Mouse (Mus musculus) frontal cortex, postnatal 36 days (tissue): ENCODE measurements around the gene Plcb4.
"Not testable (repeated sequence)": the region's sequence is repeated elsewhere in the genome, so short reads cannot be mapped to it uniquely, and the experiment has no call there.

Experiments
- DNase-seq, 2 experiments: peaks; one replicate each; pipeline ENCODE4 v3.0.0; 2022; ENCODE audit warnings: low spot score in 2 of 2

Gene Plcb4

GRCm38 (mm10) chr2:135954760-135955548 is 296.1 kb downstream of the Plcb4 start:
- no peak for DNase-seq

DNA sequence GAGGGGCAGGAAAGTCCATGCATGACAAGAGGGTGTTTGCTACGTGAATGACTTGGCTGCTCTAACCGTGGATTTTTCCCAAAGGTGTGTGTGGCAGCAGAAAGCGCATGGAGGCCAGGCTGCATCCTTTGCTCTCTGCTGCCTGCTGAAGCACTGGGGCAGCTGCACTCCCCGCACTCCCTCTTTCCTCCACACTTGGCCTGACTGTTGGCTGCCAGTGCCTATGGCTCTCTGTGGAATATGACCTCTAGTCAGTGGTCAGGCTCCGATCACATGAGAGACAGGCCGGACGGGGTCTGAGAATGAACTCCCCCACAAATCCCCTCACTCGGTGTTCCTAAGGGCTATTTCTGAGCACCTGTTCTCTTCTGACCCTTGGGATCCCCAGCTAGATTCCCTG is 297.0 kb downstream of the Plcb4 start:
- DNase-seq = no peak

- DNase-seq = peak; percentile 65 to 77
These were observed 298.9 kb downstream of the Plcb4 start for GRCm38 (mm10) chr2:135957689-135958088.

DNA sequence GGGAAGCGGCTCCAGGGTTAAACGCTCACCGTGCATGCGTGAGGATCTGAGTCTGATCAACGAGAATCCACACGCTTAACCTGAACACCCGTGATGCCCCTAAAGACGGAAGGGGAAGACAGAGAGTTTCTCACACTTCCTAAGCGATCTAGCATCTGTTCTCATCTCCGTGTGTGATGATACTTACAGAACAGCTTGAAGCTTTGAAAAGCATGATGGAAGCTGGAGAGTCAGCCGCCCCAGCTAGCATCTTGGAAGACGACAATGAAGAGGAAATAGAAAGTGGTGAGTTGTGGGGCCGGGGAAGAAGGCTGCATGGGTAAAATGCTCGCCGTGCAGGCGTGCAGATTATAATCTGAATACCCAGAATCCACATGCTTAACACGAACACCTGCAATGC is 299.6 kb downstream of the Plcb4 start:
- peak; percentile 28 to 36 for DNase-seq

- no peak for DNase-seq
These were observed 304.3 kb downstream of the Plcb4 start for GRCm38 (mm10) chr2:135963089-135963488.

DNA sequence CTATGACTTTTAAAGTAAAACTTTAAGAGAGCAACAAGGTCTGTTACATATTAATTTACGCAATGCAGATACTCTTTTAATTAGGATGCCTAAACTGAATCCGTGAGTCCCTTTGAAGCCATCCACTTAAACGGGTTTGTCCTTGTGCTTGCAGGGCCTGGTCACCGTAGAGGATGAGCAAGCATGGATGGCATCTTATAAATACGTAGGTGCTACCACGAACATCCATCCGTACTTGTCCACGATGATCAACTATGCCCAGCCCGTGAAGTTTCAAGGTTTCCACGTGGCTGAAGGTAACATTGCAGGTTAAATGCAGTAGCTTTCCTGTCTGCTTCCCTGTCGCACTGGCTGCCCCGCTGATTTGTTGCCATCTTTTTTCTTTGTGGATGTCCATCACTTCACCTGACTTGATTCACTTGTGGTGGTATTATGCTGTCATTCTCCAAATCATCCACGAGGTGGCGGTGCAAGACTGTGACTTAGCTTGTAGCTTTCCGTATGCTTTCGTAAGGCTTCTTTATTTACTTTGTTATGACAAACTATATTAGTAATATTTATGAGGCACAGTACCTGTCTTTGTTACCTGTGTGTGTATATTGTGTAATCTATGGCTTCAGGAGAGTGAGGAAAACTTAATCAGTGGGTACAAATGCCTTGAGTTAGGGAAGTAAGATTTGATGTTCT is 308.2 kb downstream of the Plcb4 start:
- peak in 1 of 2 experiments; percentile 33 for DNase-seq

DNA sequence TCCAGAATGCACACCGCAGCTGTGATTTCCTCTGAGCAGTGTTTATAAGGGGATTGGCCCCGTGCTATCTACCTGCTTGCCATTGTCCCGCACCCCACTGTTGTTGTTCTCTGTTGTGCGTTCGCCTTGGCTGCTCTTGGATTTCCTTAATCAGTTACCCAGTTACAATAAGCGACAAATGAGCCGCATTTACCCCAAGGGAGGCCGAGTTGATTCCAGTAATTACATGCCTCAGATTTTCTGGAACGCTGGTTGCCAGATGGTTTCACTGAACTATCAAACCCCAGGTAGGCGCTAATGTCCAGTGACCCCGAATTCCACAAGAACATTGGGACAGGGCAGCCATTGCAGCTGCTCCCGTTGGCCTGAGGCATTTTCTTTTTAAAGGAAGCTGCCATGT is 309.3 kb downstream of the Plcb4 start:
- DNase-seq = no peak

DNA sequence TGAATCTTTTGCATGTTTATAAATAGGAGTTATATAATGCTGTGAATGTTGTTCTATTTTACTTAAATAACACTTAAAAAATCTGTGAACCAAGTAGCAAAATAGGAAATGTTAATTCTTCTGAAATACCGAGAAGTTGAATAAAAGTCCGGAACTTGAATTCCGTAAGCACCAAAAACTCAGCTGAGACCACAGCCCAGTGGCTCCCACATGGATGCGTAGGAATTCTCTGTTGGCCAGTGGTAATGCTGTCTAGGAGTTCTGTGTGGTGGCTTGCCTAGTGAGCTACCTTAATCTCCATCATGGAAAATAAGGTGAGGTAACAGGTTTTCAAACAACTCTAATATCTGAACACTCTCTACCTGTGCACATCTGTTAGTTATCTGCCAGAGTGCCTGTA is 312.1 kb downstream of the Plcb4 start:
- DNase-seq = peak; percentile 29 to 44

DNA sequence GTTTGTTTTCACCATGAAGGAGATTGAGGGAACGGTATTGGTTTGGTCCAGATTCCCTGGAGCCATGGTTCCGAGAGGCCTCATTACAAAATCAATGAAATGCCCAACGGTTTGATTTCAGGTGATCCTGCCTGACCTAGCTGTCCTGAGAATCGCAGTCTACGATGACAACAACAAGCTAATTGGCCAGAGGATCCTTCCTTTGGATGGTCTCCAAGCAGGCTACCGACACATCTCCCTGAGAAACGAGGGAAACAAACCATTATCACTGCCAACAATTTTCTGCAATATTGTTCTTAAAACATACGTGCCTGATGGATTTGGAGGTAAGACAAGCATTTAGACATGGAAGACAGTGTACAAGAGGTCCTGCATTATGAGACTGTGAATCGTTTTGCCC is 317.2 kb downstream of the Plcb4 start:
- no peak for DNase-seq

DNA sequence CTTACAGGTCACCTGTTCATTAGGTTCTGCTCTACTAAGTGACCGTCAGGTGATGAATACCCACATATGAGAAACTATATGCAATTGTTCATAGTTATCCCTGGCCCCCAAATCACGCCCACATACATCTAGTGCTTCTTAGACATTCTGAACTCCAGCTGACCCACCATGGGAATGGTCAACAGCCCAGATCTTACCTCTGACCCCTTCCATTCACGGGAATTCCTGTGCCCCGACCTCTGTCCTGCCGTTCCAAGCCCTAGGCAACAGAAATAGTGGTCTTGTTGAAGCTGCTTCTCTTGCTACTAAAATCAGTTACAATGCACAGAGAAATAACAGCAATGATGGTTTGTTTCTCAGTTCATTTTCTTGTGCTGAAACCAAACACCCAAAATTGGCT is 320.0 kb downstream of the Plcb4 start:
- DNase-seq = no peak

- DNase-seq = no peak
These were observed 321.6 kb downstream of the Plcb4 start for GRCm38 (mm10) chr2:135980428-135980827.

DNA sequence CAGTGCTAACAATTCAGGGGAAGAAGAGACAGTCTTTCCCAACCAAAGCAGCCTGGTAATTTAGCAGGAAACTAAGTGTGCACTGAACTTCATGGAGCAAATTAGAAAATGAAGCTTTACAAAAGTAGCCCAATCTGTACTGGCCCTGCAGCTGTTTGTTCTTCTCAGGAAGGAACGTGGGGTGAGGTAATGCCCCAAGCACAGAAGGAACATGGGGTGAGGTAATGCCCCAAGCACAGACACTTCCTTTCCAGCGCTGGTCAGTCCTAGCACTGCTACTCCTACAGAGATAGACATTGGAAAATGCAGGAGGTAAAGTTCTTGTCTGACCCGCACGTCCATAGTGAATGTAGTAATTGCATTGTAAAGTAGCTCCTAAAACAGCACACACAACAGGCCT is 325.2 kb downstream of the Plcb4 start:
- DNase-seq = no peak

- DNase-seq = no peak
These were observed 326.9 kb downstream of the Plcb4 start for GRCm38 (mm10) chr2:135985536-135986265.

- DNase-seq = not testable (repeated sequence)
These were observed 329.7 kb downstream of the Plcb4 start for GRCm38 (mm10) chr2:135988475-135988874.

DNA sequence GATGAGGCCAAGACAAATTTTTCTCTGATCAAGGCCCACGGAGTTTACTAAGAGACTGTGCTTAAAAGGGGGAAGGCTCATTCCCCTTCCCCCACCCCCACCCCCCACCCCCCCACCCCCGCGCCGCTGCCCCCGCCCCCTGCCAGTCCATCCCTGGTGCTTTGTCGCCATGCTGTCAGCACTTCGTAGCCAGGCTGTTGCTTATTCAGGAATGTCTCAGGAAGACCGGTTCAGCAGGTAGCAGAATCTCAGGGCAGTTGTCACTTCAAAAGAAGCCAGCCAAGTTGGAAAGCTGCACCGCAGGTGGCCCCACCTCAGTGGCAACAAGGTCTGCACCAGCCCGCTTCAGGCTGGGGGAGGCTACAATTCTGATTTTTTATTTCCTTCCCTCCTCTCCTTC is 331.9 kb downstream of the Plcb4 start:
- not testable (repeated sequence) for DNase-seq

GRCm38 (mm10) chr2:135993314-135993713 is 334.5 kb downstream of the Plcb4 start:
- DNase-seq = no peak

GRCm38 (mm10) chr2:135995196-135995595 is 336.4 kb downstream of the Plcb4 start:
- no peak for DNase-seq

DNA sequence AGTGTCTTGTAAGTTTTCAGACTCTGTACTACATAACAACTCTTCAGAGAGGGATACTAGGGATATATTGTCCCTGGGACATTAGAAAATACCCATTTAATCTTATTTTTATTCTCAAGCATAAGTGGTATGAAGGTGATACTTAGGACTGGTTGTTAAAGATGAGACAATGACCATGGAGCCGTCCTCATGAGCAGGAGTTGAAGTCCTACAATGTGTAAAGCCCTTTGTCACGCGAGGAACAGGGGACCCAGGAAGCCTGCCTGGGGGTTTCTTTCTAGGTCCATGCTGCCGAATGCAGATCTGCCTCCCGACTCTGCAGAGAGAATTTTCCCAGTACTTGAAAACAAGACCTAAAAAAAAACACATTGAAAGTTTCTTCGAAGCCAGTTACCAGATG is 338.1 kb downstream of the Plcb4 start:
- DNase-seq = no peak

GRCm38 (mm10) chr2:135997361-135998150 is 338.7 kb downstream of the Plcb4 start:
- no peak for DNase-seq

DNA sequence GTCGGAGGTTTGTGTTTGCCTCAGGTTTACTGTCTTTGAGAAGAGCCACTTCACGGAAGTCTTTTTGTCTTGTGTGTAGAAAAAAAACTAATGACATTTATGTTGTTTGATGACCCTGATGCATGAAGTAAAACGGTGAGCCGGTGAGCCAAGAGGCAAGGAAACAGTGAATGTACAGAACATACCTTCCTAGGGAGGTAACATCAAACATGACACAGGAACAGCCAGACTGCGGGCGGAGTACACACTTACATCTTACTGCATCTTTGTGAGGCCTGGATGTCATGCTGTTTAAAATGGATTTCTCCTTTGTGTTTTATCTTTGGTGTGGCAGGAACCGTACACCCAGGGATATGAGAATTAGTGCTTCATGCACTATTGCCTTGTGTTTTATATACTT is 340.1 kb downstream of the Plcb4 start:
- DNase-seq = no peak

DNA sequence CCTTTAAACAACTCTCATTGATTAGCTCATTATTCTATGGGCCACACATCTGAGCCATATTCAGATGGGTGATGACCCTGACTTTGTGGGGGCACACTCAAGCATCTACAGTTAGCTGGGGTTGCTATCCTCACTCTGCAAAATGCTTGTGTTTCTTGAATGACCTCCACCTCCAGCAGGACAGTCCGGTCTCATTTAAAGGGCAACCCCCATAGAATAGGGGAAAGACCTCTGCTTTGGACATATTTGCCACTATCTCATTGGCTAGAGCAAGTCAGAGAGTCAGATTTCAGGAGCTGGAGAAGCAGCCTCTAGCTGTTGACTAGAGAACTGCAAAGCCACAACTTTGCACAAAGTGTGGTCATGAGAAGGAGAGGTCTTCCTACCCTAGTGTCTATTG is 340.6 kb downstream of the Plcb4 start:
- no peak for DNase-seq

DNA sequence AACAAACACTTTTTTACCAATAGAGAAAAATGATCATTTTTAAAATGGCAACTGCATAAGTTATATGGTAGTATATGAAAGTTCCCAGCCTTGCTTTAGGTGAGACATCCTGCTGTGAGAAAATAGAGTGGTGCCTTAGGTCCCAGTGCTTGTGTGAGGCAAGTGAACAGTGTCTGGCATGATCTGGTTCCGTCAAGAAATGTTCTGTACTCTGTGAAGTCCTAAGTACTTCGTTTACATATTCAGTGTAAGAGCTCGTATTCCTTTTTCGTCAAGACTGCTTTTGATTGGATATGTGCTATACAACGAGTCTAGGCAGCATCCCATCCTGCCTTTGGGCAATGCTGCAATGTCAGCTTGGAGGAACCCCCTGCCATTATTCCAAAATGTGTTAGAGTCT is 342.1 kb downstream of the Plcb4 start:
- no peak for DNase-seq
